Mouse (Mus musculus) forebrain, embryonic 15.5 days (tissue): ENCODE results near the gene Gba2. TPM values are rescaled to one million over a fixed set of nuclear protein-coding genes. Genes with fewer than 3 reads are reported as not detected.

ENCODE experiments used
- ATAC-seq: fragments of 200-750 bp; cut with Nextera tagmentation; replicated peaks from 2 replicates; pipeline ENCODE4 v1.8.0; 2017; ENCODE audit warnings: mild to moderate bottlenecking, moderate TSS enrichment, moderate library complexity
- H3K27ac ChIP-seq: fragments of 300-500 bp; sonication (generic); replicated peaks from 2 replicates; pipeline ENCODE4 v1.5.1; 2015; ENCODE audit warnings: mild to moderate bottlenecking, inconsistent platforms
- H3K27me3 ChIP-seq: fragments of 300-500 bp; sonication (generic); 2 replicates; pipeline ENCODE4 v1.6.1; 2015; ENCODE audit warnings: inconsistent platforms
- H3K36me3 ChIP-seq: fragments of 300-500 bp; sonication (generic); 2 replicates; pipeline ENCODE4 v1.6.1; 2015; ENCODE audit warnings: mild to moderate bottlenecking, inconsistent platforms
- H3K4me1 ChIP-seq: fragments of 300-500 bp; sonication (generic); 2 replicates; pipeline ENCODE4 v1.6.1; 2015; ENCODE audit warnings: inconsistent platforms
- H3K4me2 ChIP-seq: fragments of 300-500 bp; sonication (generic); replicated peaks from 2 replicates; pipeline ENCODE4 v1.6.1; 2015; ENCODE audit warnings: mild to moderate bottlenecking, inconsistent platforms
- H3K4me3 ChIP-seq: fragments of 300-500 bp; sonication (generic); 2 replicates; pipeline ENCODE4 v1.5.1; 2015; ENCODE audit warnings: mild to moderate bottlenecking, inconsistent platforms
- H3K9ac ChIP-seq: fragments of 300-500 bp; sonication (generic); replicated peaks from 2 replicates; pipeline ENCODE4 v1.6.1; 2015; ENCODE audit warnings: mild to moderate bottlenecking, inconsistent platforms
- H3K9me3 ChIP-seq: fragments of 300-500 bp; sonication (generic); 2 replicates; pipeline ENCODE4 v1.6.1; 2016; ENCODE audit warnings: inconsistent platforms
- WGBS: fragments of 180-500 bp; shearing (Covaris S2); methylation state at CpG from one replicate; pipeline ENCODE4 v1.1.7; 2015; ENCODE audit warnings: mixed read lengths; 5-methylcytosine and 5-hydroxymethylcytosine counted together
- polyA plus RNA-seq: library from polyadenylated mRNA; unstranded; fragments of >200 nt; fragmentation: Nextera tagmentation; extraction: Ambion mirVana; gene quantifications from 2 replicates; pipeline ENCODE4 v1.2.1, GENCODE M21; 2015

The Gba2 gene
- polyA plus RNA-seq, 1 experiment from 2014 or later, result 59.1 TPM

GRCm38 (mm10) chr4:43579256-43579655, 583 bp upstream of the Gba2 start:
- H3K4me1 ChIP-seq, result peaks cover 48% of the 10 kb centered on the region
- peak overlapping the region; percentile 96 for H3K4me2 ChIP-seq
- peaks cover 30% of the 10 kb centered on the region for H3K36me3 ChIP-seq
- no peaks in the 10 kb centered on the region for H3K9me3 ChIP-seq
- no peaks in the 10 kb centered on the region for H3K27me3 ChIP-seq
- WGBS, result 5% methylated on average over 10 of the region's 10 CpGs
- H3K9ac ChIP-seq, result peak overlapping the region; percentile 96
- no peak; the same call in 1 of the 2 replicates for ATAC-seq
- peak overlapping the region; percentile 56 for H3K27ac ChIP-seq
- peak overlapping the region; percentile 87 for H3K4me3 ChIP-seq

GRCm38 (mm10) chr4:43577237-43577881, 1.3 kb downstream of the Gba2 start:
- H3K9ac ChIP-seq, result peak overlapping the region; percentile 96
- ATAC-seq, result no peak
- H3K4me3 ChIP-seq, result peak overlapping the region; percentile 87
- H3K4me2 ChIP-seq, result peak overlapping the region; percentile 96
- peaks cover 48% of the 10 kb centered on the region for H3K4me1 ChIP-seq
- H3K27ac ChIP-seq, result no peak overlapping the region
- H3K9me3 ChIP-seq, result no peaks in the 10 kb centered on the region
- whole genome bisulfite sequencing, result 57% methylated on average over 8 of the region's 8 CpGs
- H3K27me3 ChIP-seq, result no peaks in the 10 kb centered on the region
- peaks cover 18% of the 10 kb centered on the region for H3K36me3 ChIP-seq

GRCm38 (mm10) chr4:43575356-43575755, 3.3 kb downstream of the Gba2 start:
- ATAC-seq, result no peak
- Histone ChIP-seq H3K36me3 (peaks cover 22% of the 10 kb centered on the region), H3K27ac (no peak overlapping the region), H3K4me3 (peak overlapping the region; percentile 18), H3K9me3 (no peaks in the 10 kb centered on the region), H3K4me2 (peak overlapping the region; percentile 96), H3K9ac (0 out of 2 replicates have a peak overlapping the region, but pooled peaks have one; percentile 27), H3K27me3 (no peaks in the 10 kb centered on the region), H3K4me1 (peaks cover 48% of the 10 kb centered on the region)
- WGBS, result 28% methylated on average over 2 of the region's 2 CpGs

- Histone ChIP-seq H3K4me1 (peaks cover 35% of the 10 kb centered on the region), H3K9ac (no peak overlapping the region), H3K27me3 (no peaks in the 10 kb centered on the region), H3K36me3 (peaks cover 39% of the 10 kb centered on the region), H3K4me3 (no peak overlapping the region), H3K9me3 (no peaks in the 10 kb centered on the region), H3K4me2 (no peak overlapping the region), H3K27ac (no peak overlapping the region)
- ATAC-seq, result no peak
- WGBS, result 96% methylated on average over 4 of the region's 4 CpGs
These were observed 5.1 kb downstream of the Gba2 start for GRCm38 (mm10) chr4:43573561-43573960.

- H3K4me3 ChIP-seq, result no peak overlapping the region
- H3K36me3 ChIP-seq, result peaks cover 59% of the 10 kb centered on the region
- H3K27me3 ChIP-seq, result no peaks in the 10 kb centered on the region
- H3K4me1 ChIP-seq, result peaks cover 19% of the 10 kb centered on the region
- H3K9ac ChIP-seq, result no peak overlapping the region
- H3K27ac ChIP-seq, result no peak overlapping the region
- no peak for ATAC-seq
- H3K9me3 ChIP-seq, result no peaks in the 10 kb centered on the region
- H3K4me2 ChIP-seq, result no peak overlapping the region
- 88% methylated on average over 6 of the region's 6 CpGs for WGBS
These were observed 7.2 kb downstream of the Gba2 start for GRCm38 (mm10) chr4:43571395-43572045.

- Histone ChIP-seq H3K9ac (no peak overlapping the region), H3K4me3 (no peak overlapping the region), H3K4me2 (no peak overlapping the region), H3K4me1 (peaks cover 15% of the 10 kb centered on the region), H3K27me3 (no peaks in the 10 kb centered on the region), H3K36me3 (peaks cover 72% of the 10 kb centered on the region), H3K27ac (no peak overlapping the region), H3K9me3 (no peaks in the 10 kb centered on the region)
- 92% methylated on average over 9 of the region's 9 CpGs for WGBS
- no peak for ATAC-seq
These were observed 11.5 kb downstream of the Gba2 start for GRCm38 (mm10) chr4:43567140-43567539.

GRCm38 (mm10) chr4:43564231-43564630, 14.4 kb downstream of the Gba2 start:
- WGBS, result 28% methylated on average over 2 of the region's 2 CpGs
- Histone ChIP-seq H3K4me3 (peak overlapping the region; percentile 90; the same call in 1 of the 2 replicates), H3K4me1 (peaks cover 38% of the 10 kb centered on the region), H3K9me3 (no peaks in the 10 kb centered on the region), H3K27ac (no peak overlapping the region), H3K9ac (no peak overlapping the region), H3K27me3 (no peaks in the 10 kb centered on the region), H3K4me2 (no peak overlapping the region), H3K36me3 (peaks cover 46% of the 10 kb centered on the region)
- ATAC-seq, result no peak

- Histone ChIP-seq H3K9me3 (no peaks in the 10 kb centered on the region), H3K4me2 (peak overlapping the region; percentile 73), H3K36me3 (peaks cover 39% of the 10 kb centered on the region), H3K9ac (peak overlapping the region; percentile 95), H3K27ac (no peak overlapping the region), H3K4me3 (peak overlapping the region; percentile 90), H3K27me3 (no peaks in the 10 kb centered on the region), H3K4me1 (peaks cover 44% of the 10 kb centered on the region)
- WGBS, result 90% methylated on average over 4 of the region's 4 CpGs
- ATAC-seq, result no peak
These were observed 15.1 kb downstream of the Gba2 start for GRCm38 (mm10) chr4:43563601-43563875.

- peak overlapping the region; percentile 90 for H3K4me3 ChIP-seq
- H3K36me3 ChIP-seq, result peaks cover 34% of the 10 kb centered on the region
- peaks cover 44% of the 10 kb centered on the region for H3K4me1 ChIP-seq
- H3K9me3 ChIP-seq, result no peaks in the 10 kb centered on the region
- no peaks in the 10 kb centered on the region for H3K27me3 ChIP-seq
- peak; percentile 29 for ATAC-seq
- H3K9ac ChIP-seq, result peak overlapping the region; percentile 95
- H3K27ac ChIP-seq, result peak overlapping the region; percentile 97
- 7% methylated on average over 22 of the region's 22 CpGs for WGBS
- peak overlapping the region; percentile 73 for H3K4me2 ChIP-seq
These were observed 15.7 kb downstream of the Gba2 start for GRCm38 (mm10) chr4:43562769-43563600.

- no peaks in the 10 kb centered on the region for H3K27me3 ChIP-seq
- peaks cover 51% of the 10 kb centered on the region for H3K4me1 ChIP-seq
- H3K36me3 ChIP-seq, result peaks cover 26% of the 10 kb centered on the region
- H3K9ac ChIP-seq, result peak within 1 kb of the TSS; percentile 95
- peak; percentile 97 for ATAC-seq
- peak within 1 kb of the TSS; percentile 97 for H3K27ac ChIP-seq
- peak within 1 kb of the TSS; percentile 90 for H3K4me3 ChIP-seq
- H3K4me2 ChIP-seq, result peak within 1 kb of the TSS; percentile 73
- H3K9me3 ChIP-seq, result no peaks in the 10 kb centered on the region
- under 1% methylated on average over 62 of the region's 62 CpGs for WGBS
These were observed 16.5 kb downstream of the Gba2 start, which contains the start of the genes Creb3 and Tln1 for GRCm38 (mm10) chr4:43561997-43562768. Gene Creb3 (plus strand): TSS chr4:43562332. Gene Tln1 (minus strand): TSS chr4:43562691.

- H3K27ac ChIP-seq, result peak overlapping the region; percentile 97
- H3K4me2 ChIP-seq, result peak overlapping the region; percentile 73
- 2% methylated on average over 16 of the region's 16 CpGs for WGBS
- peak overlapping the region; percentile 95 for H3K9ac ChIP-seq
- no peaks in the 10 kb centered on the region for H3K27me3 ChIP-seq
- peaks cover 20% of the 10 kb centered on the region for H3K36me3 ChIP-seq
- peak overlapping the region; percentile 90 for H3K4me3 ChIP-seq
- peak; percentile 39; the same call in 1 of the 2 replicates for ATAC-seq
- no peaks in the 10 kb centered on the region for H3K9me3 ChIP-seq
- H3K4me1 ChIP-seq, result peaks cover 53% of the 10 kb centered on the region
These were observed 17.2 kb downstream of the Gba2 start for GRCm38 (mm10) chr4:43561436-43561996.
